Mouse (Mus musculus) induced T-regulatory cell, adult 2 months (primary cell): ENCODE data around the gene Faf2.
A peak's percentile ranks its signal among the peaks of the same experiment; 100 is the strongest.

Source experiments
- DNase-seq: peaks from one replicate; pipeline ENCODE4 v3.0.0-alpha.2; 2012; ENCODE audit warnings: low read depth

The Faf2 gene

GRCm38 (mm10) chr13:54621155-54621932, at the start of gene Faf2:
Gene Faf2 (plus strand): TSS chr13:54621784.
- DNase-seq, result peak; percentile 98

DNA sequence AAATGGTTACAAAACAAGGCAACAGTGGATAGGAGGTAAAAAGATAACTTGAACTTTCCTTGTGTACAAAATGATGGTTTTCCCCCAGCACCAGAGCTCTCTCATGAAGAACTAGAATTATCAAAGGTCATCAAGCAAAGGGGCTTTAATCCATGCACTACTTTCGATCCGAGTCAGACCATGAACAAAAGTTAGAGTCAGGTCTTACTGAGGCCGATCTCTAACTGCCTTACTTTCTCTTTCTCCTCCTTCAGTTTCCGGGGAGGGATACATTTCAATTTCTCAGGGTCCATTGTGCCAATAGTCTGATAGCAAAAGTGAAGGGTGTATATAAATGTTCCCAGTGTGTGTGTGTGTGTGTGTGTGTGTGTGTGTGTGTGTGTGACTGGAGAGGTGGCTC, 49.0 kb upstream of the Faf2 start:
- peak; percentile 77 for DNase-seq

DNA sequence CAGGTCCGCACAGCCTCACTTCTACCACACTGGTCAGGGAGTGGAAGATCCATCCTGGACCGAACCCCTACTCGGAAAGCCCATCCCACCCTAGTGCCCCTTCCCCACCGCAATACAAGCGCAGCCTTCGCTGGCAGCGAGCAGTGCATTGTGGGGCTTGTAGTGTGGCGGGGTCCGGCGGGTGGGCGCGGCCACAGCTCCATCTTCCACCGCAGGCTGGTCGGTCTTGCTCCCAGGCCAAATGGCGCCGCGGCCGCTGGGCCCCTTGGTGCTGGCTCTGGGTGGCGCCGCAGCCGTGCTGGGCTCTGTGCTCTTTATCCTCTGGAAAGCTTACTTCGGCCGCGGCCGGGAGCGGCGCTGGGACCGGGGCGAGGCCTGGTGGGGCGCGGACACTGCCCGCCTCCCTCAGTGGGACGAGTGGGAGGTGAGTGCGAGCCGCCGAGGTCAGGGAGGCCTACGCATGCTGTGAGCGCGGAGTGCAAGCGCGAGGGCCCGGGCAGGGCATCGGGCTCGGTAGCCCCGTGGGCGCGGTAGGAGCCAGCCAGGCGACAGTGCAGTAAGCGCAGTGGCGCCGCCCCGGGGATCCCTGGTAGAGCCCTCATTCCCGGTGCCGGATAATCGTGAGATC, 46.6 kb upstream of the Faf2 start, which contains the start of gene Arl10:
Arl10 (plus strand) TSS at position 162 of the 628 bp plus-strand sequence.
- peak; percentile 61 for DNase-seq

- no peak for DNase-seq
Measured at GRCm38 (mm10) chr13:54575489-54575888, 46.1 kb upstream of the Faf2 start.

DNA sequence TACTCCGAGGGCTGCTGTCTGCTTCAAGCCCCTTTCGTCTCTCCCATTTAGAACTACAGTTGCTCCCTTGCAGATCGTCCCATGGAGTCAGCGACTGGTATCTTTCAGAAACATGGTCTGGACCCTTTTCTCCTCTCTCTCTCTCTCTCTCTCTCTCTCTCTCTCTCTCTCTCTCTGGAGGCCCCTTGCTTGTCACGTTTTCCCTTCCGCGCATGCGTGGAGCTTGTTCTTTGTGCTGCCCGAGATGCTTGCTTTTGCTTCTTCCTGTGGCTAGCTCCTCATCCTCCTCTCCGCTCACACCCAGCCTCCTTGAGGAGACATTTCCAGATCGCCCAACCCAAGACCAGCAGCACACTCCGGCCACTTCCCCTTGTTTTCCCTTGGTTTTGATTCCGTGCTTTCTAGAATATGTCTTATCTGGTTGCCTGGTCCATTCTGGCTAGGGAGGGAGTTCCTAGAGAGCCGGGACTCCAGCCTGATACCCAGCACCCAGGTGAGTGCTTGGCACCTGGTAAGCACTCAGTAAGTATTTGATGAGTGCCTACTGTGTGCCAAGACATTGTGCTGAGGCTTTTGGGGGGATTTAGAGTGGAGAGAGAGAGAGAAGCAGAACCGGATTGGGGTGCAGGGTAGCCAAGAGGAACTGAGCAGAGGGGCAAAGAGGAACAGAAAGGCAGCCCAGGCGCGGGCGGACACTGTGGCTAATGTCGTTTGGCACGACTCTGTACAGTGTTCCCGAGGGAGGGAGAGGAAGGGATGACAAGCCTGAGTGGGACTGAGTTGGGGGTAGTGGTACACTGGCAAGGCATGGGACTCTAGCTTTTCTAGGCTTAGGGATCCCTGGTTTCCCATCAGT, 43.7 kb upstream of the Faf2 start:
- no peak for DNase-seq

DNA sequence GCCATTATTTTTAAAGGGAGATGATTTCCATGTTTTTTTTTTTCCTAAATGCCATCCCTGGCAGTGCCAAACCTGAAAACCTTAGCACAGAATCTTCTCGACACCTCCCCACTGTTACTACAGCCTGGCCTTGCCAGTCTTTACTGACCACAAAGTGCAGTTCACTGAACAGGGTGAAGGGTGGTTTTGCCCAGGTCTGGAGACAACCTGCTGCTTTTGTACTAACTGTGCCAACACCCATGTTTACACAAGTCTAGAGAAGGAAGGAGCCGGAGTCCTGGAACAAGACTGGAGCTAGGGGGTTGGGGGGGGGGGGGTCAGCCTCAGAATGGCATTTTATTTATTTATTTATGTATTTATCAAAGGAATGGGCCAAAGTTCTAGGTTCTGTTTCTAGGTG, 40.2 kb upstream of the Faf2 start:
- DNase-seq, result no peak

- DNase-seq, result no peak
Measured at GRCm38 (mm10) chr13:54582126-54582525, 39.5 kb upstream of the Faf2 start.

DNA sequence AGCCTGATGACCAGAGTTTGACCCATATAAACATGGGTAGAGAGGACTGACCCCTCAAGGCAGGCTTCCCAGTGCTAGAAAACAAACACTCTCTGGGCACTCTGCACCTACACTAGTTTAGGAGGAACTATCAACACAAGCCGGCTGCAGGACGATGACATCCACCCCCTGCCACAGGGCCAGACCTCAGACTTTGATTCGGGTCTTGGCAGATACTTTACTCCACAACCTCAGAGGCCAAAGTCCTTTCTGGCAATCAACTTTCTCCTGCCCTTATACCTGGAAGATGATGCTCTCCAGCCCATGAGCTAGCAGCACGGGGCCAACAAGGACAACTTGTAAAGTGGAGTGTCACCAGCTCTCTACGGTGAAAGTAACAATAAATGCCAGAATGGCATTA, 38.7 kb upstream of the Faf2 start:
- DNase-seq, result no peak

DNA sequence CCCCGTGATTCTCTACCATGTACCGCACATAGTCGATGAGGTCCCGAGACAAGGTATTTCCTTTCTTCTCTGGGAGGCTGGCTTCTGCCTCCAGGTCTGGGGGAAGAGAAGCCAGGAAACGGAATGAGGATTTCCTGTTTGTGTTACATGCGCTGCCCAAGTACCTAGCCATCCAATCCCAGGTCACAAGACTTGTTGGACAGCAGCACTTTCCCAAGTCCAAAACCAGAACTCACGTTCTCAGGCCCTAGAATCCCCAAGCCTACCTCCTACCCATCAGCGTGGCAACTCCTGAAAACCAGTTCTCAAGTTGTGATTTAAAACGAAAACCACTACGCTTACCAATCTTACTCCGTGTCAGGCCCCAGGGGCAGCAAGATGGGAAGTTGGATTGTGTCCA, 35.8 kb upstream of the Faf2 start:
- DNase-seq, result no peak

GRCm38 (mm10) chr13:54589414-54589995, 32.1 kb upstream of the Faf2 start:
- DNase-seq, result no peak

DNA sequence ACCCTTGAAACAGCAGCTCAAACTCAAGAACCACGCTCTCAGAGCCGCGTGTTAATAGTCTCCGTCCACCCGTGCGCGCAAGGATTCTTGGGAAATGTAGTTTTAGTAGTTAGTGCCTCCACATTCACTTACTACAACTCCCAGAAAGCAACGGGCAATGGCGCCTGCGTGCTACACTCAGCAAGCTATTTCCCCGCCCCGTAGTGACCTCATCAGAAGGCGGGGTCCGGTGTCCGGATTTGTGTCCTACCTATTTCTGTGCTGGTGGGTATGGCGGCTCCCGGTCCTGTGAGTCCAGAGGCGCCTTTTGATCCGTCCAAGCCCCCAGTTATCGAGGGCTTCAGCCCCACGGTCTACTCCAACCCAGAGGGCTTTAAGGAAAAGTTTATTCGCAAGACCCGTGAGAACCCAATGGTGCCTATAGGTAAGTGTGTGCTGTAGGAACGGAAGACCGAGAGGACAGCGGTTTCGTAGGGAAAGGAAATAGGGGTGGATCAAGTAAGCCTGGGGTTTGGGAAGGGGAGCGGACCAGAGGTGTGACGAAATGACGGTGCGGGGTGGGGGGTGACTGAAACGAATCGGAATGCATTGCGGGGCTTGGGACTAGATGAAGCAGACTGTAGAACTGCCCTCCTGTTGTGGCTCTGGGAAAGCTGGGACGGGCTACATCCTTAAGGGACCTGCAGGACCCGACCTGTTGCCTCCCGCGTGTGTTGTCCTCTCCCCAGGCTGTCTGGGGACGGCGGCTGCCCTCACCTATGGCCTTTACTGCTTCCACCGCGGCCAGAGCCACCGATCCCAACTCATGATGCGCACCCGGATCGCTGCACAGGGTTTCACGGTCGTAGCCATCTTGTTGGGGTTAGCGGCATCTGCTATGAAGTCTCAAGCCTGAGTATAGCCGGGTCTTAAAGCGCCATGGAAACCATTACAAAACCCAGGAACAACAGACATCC, 31.3 kb upstream of the Faf2 start, which contains the start of the genes Nop16 and Higd2a:
Nop16 (minus strand) TSS at position 95 of the 956 bp plus-strand sequence.
Higd2a (plus strand) TSS at position 212 of the 956 bp plus-strand sequence.
- peak; percentile 100 for DNase-seq

GRCm38 (mm10) chr13:54591776-54592356, 29.7 kb upstream of the Faf2 start:
- DNase-seq, result no peak

- DNase-seq, result no peak
Measured at GRCm38 (mm10) chr13:54593617-54594016, 28.0 kb upstream of the Faf2 start.

DNA sequence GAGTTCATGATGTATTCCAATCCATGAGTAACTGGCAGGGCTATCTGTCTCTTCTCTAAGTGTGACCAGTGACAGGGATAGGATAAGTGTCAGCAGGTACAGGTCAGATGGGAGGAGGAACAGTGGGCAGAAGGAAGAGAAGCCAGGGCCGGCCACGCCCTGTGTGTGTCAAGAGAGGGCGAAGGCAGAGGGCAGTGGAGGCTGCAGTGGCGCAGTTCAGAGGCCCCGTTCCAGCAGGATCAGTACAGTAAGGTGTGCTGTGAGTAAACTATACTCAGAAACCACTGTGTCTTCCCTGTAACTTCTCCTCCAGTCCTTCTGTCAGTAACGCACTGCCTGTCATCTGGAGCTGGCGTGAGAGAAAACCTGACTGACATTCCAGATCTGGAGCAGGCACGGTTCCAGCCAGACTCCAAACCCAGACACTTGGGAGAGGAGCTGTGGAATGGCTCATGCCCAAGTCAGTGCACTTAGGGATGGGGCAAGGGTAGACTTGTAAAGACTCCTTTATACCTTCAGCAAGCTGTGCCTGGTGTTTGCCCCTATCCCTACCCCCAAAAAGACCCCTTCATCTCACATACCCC, 25.4 kb upstream of the Faf2 start:
- no peak for DNase-seq

- DNase-seq, result no peak
Measured at GRCm38 (mm10) chr13:54596870-54597269, 24.7 kb upstream of the Faf2 start.

DNA sequence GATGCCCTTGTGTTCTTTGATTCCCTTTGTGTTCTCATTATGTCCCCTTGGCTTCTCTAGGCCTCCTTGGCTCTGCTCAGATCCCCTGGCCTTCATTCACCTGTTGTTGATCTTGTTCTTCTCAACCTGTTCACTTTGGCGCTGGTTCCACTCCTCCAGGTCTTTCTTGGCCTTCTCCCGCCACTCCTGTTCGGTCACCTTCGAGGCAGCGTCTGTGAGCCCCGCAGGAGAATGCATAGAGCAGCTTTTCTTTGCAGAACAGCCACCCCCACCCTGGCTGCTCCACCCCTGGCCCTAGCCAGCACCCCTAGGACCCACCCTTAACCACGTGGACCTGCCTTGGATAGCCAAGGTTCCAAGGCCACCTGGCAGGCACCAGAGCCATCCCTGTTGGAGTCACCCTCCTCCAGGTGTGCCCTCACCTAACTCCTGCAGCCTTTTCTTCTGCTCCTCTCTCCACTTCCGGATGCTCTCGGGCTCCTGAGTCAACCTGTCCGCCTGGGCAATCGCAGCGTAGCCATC, 22.9 kb upstream of the Faf2 start:
- DNase-seq, result no peak

- no peak for DNase-seq
Measured at GRCm38 (mm10) chr13:54602639-54603111, 18.9 kb upstream of the Faf2 start.

- no peak for DNase-seq
Measured at GRCm38 (mm10) chr13:54603501-54603900, 18.1 kb upstream of the Faf2 start.

- DNase-seq, result no peak
Measured at GRCm38 (mm10) chr13:54604221-54604620, 17.4 kb upstream of the Faf2 start.

- DNase-seq, result no peak
Measured at GRCm38 (mm10) chr13:54605426-54605825, 16.2 kb upstream of the Faf2 start.
